Mouse (Mus musculus): ENCODE data around the gene Grb7.

Grb7 gene

GRCm38 (mm10) chr11:98504926-98505325 lies 58.7 kb downstream of the Grb7 start:
- no peak for DNase-seq (ENCODE audit: low spot score in 2 of 2)

Data from frontal cortex, postnatal 36 days (tissue).